Mouse (Mus musculus): ENCODE results near the gene Plcxd1.

- TF ChIP-seq CTCF (IDR thresholded peaks at IDR 0.05): peak; percentile 22; the same call in 1 of the 2 replicates
- no peak for TF ChIP-seq EP300 (IDR thresholded peaks at IDR 0.05)
These were observed at the start of gene Plcxd1 for GRCm38 (mm10) chr5:110099656-110100580.

All from lung, postnatal 0 days (tissue).